Mouse (Mus musculus) adrenal gland, postnatal 36 days (tissue): ENCODE results near the gene Ssu2. TPM values are rescaled to one million over a fixed set of nuclear protein-coding genes. Genes with fewer than 3 reads are reported as not detected.
A peak's percentile ranks its signal among the peaks of the same experiment; 100 is the strongest.

Experiments used
- DNase-seq, 2 experiments: peaks; one replicate each; pipeline ENCODE4 v3.0.0; 2021; ENCODE audit warnings: mixed read lengths in 1 of 2
- long read RNA-seq, 2 experiments: library from polyadenylated mRNA; stranded (forward); transcript quantifications; one replicate each; pipeline ENCODE4 v2.0.0; 2021; ENCODE audit warnings: borderline sequencing depth in 2 of 2
- total RNA-seq, 2 experiments: library from RNA; stranded (reverse); gene quantifications; 2 replicates each; pipeline ENCODE4 v1.2.3; 2021

Ssu2 gene
- total RNA-seq: 10 to 100 TPM in 1 of 2 experiments, under 1 TPM in 1; 0.40 to 32.8 TPM
- long read RNA-seq, experiment 1, transcript Ssu2-203 (5 exons, 1,553 nt): minor isoform, 8 of 47 reads
- long read RNA-seq, experiment 1, transcript Ssu2-202 (3 exons, 844 nt): major isoform, 17 of 47 reads
- long read RNA-seq, experiment 1, partial matches to known transcripts: 14 of 47 reads
- long read RNA-seq, experiment 1, other reads (novel, unspliced or antisense): 8 of 47 reads
- long read RNA-seq, experiment 2: 0 reads

DNA sequence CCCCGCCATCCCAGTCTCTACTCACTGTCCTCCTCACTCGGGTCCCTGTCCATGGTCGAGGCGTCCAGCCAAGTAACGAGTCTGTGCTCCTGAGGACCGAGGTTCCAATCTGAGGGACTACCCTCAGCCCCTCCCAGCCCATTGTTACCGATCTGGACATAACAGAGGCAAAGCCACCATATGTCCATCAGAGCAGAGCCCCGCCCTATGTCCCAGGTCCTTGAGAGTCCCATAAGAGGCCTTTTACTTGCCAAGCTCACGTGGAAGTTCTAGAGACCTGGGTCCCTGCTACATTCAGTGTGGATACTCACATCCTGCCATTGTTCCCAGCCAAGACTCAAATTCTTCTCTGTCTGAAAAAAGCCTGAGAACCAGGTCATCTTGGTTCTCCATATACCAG is at the start of gene Ssu2:
Gene Ssu2 (minus strand): TSS at position 77 of the 400 bp plus-strand sequence.
- no peak for DNase-seq

DNA sequence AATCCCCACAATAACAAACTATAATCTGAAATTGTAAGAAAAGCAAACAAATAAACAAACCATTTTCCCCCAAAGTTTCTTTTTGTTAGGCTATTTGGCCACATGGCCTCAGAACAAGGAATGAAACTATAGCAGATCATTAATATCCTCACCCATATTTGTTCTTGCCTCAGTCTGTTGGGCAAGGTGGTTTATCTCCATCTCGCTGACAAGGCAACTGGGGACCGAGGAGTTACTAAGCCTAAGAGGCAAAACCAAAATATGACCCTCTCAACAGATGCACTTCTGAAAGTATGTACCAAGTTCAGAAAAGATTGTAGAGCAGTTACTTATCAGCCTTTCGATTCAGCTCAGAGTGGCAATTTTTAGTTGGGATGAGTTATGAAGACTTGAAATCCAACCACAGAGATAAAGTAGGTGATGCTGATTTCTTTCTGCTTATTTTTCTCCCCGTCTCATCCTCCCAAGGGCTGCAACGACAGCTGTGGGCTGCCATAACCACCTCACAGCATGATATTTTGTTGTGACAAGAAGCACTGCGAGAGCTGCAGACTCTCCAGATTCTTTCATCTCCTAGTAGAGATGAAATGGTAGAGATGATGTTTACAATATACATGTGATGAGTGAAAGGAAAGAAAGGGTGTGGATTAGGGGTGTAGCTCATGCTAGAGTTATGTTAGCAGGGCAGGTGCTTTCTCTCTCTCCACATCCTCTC is 38.4 kb upstream of the Ssu2 start:
- no peak for DNase-seq

DNA sequence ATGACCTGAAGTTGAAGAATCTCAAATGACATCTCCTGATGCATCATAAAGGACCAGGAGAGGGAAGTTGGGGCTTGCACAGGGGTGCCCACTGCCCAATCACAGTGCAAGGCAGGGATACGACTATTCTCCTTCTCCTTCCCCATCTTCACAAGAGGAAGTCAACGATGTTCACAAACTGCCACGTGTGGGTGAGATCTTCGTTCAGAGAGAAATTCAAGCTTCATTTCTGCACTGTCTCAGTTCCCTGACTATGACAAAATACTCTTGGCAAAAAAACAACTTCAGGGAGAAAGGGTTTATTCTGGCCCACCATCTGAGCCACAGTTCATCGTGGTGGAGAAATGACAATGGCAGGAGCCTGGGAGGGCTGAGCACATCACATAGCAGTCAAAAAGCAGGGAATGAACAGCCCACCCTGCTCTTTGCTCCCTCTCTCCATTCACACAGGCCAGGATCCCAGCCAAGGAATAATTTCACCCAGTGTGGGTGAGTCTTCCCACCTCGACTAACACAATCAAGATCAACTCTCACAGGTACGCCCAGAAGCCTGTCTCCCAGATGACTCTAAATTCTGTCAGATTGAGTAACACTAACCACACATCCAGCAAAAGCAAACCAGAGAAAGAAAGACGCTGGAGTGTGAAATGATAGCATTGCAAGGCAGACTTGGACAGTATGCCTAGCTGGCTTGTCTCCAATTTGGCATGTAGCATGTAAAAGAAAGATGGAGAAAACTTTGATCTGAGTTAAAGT is 36.1 kb upstream of the Ssu2 start:
- DNase-seq: no peak

DNA sequence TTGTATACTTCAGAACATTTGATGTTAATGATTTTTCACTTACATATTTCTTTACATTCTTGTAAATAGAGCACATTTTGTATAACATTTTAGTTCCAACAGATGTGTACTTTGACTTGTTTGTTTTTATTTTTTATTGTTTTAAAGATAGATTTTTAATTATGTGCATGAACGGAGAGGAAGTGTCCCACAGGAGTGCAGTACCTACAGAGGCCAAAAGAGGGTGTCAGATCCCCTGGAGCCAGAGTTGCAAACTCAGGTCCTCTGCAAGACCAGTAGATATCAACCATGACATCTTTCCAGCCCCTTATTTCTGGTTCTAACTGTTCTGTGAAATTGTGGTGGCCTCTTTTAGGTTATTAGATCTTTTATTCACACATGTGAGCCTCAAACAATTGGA is 33.1 kb upstream of the Ssu2 start:
- DNase-seq: no peak

DNA sequence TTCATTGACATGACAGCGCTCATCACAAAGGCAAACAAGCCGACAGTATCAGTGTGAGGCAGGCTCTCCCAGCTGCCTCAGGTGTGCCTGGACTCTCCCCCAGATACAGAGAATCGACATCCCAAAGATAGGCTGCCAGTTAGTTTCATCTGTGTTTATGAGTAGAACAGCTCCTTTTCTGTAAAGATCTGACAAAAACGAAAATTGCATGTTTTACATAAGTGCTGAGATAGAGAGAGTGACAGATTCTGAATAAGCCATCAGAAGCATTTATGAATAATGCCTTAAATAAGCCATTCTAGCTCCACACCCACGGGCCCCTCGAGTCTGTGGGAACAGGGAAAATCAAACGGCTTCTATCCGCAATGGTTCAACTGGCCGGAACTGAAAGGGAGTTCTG is 31.5 kb upstream of the Ssu2 start:
- DNase-seq: no peak

DNA sequence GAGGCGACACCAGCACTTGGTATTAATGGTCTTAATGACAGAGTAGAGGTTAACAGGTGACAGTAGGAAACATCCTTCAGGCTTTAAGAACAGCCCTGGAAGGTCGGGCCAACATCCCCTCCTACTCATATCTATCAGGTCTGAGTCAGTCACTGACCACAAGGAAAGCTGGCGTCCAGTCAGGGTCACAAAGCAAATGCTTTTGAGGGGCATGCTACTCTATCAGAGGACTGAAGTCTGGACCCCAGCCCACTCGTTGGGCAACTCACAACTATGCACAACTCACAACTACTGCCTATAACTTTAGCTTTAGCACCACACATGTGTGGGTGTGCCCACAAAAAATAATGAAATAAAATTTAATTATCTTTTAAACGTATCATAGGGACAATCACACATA is 16.3 kb upstream of the Ssu2 start:
- DNase-seq: peak; percentile 63 to 84

DNA sequence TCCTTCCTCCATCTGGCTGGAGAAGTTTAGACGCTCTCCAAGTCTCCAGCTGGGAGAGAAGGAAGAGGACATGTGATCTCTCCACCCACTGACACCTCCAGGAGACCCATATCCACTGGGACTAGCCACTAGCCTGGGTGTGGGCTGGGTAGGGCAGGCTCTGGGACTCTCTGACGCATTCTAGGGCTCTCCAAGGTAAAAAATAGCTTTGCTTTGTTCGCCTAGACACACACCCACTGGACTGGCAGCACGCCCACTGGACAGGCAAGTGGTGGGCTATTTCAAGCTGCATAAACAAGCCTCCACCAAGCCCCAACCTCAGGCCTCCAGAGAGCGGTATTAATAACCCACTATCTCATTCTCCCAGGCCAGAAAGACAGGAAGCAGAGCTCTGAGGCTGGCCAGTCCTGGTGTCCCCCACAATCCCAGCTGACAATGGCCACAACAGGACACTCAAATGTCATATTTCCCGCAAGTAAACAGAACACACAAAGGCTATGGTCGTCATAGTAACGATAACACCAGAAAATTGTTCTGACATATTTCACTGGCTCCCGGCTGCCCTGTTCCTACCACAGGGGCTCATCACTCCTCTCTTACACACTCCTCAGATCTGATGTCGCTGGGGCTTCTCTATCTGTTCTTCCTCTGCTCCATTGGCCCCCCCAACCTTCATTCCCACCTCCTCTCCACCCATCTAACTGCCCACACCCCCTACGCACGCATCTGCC is 14.3 kb upstream of the Ssu2 start:
- DNase-seq: peak; percentile 34 to 42

DNA sequence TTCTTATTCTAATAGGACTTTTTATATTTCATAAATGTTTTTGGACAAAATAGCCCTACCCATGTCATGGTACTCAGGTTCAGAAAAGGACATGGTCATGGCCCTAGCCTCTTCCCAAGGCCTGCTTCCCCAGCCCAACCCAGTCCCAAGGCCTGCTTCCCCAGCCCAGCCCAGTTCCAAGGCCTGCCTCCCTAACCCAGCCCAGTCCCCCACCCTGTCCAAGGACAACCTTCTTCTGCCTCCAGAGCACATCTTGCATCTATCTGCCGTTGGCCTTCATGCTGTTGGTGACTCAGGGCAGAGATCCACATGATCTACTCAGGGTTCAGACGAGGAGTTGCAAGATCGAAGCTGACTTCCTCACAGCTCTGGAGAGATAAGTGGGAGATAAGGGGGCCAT is 9.5 kb upstream of the Ssu2 start:
- DNase-seq: peak; percentile 72 to 90

DNA sequence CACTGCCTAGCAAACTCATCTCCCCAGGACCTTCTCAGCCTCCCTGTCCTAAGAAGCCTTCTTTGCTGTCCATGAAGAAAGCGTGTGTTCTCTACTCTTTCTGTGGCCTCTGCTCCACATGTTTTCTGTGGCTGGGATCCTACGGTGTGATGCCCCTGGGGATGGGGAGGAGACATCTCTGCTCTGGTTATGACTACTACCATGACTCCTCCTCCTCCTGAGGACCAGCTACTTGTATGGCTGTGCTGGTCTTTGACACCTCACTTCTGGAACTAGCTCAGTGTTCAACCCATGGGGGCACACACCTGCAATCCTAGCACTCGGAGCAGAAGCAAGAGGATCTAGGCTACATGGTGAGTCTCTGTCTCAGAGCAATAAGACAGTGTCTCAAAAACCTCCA is 8.5 kb upstream of the Ssu2 start:
- no peak for DNase-seq

DNA sequence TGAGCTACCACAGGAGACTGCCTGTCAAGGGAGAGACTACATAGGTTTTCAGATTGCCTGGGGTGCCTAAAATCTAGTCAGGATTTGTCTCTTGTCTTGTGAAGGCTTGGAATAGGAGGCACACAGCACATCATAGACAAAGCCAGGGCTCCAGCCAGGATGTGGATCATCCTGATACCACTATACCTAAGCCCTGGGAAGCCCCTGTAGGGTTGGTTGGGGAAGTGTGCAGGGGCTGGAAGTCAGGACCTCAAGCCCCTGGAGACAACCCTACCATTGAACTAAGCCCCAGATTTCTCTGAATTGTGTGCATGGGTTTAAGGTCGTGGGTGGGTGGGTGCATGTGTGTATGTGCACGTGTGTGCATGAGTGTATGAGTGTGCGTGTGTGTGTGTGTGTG is 562 bp upstream of the Ssu2 start:
- no peak for DNase-seq

DNA sequence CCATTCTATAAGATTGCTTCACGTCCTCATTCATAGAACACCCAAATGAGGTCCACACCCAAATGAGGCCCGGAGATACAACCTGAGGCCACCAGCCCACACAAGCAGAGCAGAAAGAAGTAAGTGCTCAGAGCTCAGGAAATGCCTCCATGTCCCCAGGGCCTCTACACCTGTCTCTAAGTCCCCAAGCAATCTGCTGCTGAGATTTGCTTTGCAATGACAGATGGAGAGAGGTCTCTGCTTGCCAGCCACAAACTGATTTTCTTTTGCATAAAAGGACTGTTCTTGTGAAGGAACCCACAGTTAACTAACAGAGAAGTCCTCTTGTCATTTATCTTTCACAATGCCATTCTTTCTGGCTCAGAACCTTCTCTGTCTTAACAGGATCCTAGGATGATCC is 1.6 kb downstream of the Ssu2 start:
- no peak for DNase-seq

DNA sequence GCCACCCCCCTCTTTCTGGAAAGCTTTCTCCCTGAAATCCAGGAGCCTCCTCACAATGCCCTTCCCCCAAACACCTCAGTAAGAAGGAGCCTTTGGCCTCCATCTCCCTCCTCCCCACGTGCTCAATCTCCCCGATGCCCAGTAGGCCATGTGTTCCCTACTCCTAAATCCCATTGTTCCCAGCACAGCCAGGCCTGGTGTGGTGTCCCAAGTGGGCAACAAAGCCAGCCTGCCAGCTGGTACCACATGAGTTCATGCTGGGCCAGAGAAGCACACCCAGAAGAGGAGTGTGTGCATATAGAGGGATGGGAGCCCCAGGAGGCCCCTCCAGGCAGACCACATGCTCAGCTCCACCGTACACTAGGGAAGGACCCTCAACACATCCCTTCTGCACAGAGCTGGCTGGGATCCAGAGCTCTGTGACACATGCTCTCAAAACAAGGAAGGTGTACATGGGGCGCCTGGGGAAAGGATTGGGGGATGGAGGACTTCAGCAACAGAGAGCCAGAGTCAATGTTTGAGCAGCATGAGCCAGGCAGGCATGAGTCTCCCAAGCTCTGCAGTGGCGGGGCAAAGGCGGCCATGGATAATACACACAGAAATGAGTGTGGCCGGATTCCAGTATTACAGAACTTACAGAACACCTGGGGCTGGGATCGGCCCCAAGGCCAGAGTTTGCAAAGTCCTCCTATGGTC is 4.7 kb downstream of the Ssu2 start:
- DNase-seq: no peak

DNA sequence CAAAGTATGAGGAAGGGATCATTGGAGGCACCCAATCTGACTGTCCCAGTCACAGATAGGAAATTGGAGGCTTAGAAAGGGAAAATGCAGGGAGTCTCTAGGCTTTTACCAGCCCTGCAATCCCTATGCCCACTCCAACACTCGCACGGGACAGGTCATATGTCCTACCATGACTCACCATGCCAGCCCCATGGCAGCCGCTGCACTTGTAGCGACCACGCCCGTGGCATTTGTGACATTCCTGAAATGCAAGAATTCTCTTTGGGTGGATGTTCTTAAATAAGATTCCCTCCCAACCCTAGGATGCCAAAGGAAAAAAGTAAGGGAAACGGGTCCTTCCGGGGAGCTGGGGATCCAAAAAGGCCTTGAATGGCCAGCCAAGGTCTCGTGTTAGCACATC is 8.8 kb downstream of the Ssu2 start:
- no peak for DNase-seq

DNA sequence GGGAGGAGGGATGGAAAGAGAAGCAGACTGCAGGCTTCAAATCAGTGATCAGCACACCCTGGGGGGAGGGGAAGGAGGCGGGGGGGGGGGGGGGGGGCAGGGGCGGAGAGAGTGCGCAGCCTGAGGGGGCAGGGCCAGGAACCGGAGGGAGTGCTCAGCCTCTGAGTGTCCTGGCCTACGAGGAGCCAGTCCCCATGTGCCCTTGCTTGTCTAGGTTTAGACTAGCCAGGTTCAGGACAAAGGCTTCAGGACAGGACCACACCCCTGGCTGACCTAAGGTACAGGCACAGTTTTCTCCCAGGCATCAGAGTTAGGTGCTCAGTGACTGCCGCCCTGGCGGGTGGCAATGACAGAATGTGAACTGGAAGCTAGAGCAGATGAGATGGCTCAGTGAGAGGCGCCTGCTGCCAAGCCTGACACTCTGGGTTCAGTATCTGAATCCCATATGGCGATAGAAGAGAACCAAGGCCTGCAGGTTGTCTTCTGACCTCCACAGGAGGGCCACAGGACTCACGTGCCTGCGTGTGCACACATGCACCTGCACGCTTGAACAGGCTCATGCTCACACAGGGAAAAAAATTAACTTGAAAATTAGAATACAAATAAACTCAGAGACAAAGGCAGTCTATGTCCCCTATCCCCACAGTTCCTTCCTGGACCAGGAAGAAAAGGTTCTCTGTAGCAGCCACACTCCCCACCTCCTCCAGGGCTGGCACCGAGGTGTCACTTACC is 12.0 kb downstream of the Ssu2 start:
- DNase-seq: no peak

DNA sequence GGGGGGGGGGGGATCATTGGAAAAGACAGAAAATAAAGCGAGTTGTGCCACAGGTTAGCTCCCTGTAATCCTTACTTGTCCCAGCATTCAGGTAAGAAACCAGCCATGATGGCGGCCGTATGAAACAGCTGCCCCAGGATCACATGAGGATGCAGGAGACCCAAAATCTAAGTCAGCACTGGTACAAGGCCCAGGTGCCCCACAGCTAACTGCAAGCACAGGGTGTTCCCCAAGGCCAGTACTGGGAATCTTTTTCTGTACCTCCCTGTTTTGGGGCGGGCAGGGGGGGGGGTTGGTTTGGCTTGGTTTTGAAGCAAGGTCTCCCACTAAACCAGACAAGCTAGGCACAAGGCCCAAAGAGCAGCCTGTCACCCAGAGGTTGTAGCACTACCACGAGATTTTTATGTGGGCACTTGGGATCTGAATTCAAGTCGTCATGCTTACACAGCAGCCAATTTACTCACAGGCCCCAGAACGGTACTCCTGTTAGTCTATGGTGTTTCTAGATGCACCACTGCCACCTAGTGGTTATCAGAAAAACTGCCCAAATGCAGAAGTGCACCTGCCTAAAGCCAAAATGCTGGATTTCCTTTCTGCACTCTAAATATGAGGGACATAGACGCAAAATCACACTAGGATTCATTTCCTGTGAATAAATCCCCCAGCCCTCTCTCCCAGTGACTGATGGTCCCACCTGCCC is 13.8 kb downstream of the Ssu2 start:
- DNase-seq: peak; percentile 45 to 53

DNA sequence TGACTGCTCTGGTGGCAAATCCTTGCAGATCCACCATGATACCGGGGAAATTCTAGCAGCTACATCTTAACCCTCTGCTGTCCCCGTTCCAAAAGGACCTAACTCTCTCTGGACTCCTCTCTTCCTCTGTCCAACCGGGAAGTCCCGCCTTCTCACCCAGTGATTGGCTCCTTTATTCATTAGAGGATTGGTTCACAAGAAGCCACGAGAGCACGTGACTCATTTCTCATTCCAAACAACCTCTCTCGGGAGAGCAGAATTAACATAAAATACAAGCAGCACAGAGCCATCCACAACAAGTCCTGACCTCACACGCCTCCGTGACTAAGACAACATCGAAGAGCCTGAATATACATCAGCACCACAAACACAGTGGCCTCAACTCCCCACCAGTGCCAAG is 22.5 kb downstream of the Ssu2 start:
- peak in 1 of 2 experiments; percentile 27 for DNase-seq

DNA sequence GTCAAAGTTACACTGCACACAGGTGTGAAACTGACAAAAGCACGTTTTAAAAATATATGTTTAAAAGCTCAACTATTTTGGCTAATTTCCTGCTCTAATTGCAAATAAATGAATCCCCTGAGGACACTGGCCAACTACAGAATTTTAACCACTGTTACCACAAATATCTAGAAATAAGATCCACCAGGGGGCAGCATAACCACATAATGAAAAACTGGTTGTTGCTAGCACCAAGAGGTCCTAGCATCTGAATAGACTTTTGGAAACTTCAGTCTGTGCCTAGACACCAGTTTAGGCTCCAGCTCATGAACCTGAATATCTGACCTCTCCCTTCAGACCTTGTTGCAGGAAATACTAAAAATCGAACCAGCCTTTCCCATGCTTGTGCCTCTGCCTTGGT is 23.2 kb downstream of the Ssu2 start:
- peak in 1 of 2 experiments; percentile 69 for DNase-seq

DNA sequence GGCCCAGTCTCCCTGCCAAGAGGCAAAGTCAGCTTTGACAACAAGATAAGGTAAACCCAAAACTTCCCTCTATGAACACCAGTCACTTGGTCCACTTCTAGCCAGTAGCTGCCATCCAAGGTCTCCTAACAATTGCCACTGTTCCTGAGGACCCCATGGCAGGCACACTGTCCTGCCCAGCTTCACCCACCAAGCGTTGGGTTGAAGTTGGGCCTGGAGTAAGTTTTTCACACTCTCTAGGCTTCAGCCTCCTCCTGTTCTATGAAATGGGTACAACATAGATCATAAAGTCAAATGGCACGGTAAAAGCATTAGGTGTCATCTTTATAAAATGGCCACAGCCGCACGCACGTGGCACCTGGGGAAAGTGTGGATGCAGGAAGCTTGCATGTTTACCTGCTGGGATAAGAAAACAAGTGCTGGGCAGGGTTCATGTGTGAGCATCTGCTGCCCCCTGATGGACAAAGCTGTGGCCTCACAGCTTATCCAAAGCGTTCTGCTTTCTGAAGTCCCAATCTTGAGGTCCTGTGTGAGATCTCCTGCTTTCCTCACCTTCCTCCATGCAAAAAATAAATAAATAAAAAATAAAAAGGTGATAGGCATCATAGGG is 25.4 kb downstream of the Ssu2 start:
- peak; percentile 77 to 84 for DNase-seq

DNA sequence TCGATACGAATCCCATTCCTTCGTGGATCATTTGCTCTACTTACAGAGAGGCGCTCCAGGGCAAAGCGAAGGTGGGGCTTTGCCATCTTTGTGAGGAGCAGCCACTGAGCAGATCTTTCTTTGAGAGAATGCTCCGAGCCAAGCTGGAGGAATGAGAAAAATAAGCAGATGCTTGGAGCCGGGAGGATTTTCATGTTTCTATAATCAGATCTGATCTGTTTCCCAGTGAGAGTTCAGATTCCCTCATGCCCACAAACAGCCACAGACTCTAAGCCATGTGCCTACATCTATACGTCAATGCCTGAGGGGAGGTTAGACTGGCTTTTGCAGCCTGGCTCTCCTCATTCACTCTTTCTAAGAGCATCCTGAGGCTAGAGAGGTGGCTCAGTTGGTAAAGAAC is 27.1 kb downstream of the Ssu2 start:
- DNase-seq: no peak

DNA sequence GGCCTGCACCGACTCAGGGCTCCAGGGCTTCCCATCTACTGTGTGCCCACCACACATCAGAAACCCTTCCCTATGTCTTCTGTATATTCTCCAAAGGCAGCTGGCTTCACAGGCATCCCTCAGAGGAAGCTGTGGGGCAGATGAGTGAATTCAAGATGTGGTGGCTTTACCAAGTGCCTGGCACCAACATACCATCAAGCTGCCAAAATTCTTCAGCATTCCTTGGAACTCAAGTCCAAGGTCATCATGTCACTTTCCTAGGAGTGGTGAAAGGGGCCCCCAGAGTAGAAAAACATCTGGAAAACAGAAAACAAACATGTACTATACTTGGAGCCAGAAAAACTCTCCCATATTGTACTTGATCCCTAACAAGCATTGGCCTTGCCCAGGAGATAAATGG is 28.5 kb downstream of the Ssu2 start:
- DNase-seq: no peak
